Mouse (Mus musculus) thymus, postnatal 0 days (tissue): ENCODE results near the gene Specc1. TPM values are rescaled to one million over a fixed set of nuclear protein-coding genes. Genes with fewer than 3 reads are reported as not detected.
"Not testable (repeated sequence)": the region's sequence is repeated elsewhere in the genome, so short reads cannot be mapped to it uniquely, and the experiment has no call there.

Source experiments
- DNase-seq: peaks from one replicate; pipeline ENCODE4 v3.0.0-alpha.2; 2015; ENCODE audit warnings: low spot score
- polyA plus RNA-seq: library from polyadenylated mRNA; unstranded; fragments of >200 nt; fragmentation: Nextera tagmentation; extraction: Ambion mirVana; gene quantifications from 2 replicates; pipeline ENCODE4 v1.2.1, GENCODE M21; 2015

The Specc1 gene
- 1.7 and 2.1 TPM in 2 replicates for polyA plus RNA-seq

DNA sequence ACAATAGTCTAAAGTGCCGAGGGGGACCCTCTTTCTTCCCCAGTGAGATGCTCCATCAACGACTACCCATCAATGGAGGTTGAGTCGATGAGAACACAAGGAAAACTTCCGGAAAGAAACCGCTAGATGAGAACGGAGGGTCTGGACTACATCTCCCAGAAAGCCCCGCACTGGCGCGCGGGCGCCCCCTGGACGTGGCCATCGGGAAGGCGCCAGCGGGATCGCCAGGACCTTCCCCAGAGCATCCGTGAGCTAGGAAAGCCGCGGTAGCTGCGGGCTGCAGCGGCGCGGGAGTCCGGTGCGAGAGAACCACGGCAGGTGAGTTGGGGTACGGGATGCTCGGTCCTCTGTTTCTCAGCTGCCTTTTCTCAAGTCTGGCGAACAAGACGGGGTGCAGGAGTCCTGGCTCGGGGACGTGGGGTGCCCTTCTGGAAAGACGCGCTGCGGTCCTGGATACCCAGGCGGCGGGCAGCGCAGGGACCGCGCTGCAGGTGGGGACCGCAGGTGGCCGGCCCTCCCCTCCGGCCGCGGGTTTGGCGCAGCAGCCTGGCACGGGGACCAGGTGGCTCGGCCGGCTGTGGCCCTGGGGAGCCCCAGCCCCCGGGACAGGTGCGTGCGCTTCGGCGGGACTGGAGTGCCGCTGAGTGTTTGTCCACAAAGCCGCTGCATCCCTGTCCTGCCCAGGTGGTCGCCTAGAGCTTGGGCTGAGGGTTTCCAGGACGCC, at the start of gene Specc1:
Gene Specc1 (plus strand): TSS at position 192 of the 724 bp plus-strand sequence.
- DNase-seq, result peak; percentile 86

- no peak for DNase-seq
Observed at GRCm38 (mm10) chr11:61908315-61908714, 48.2 kb upstream of the Specc1 start.

DNA sequence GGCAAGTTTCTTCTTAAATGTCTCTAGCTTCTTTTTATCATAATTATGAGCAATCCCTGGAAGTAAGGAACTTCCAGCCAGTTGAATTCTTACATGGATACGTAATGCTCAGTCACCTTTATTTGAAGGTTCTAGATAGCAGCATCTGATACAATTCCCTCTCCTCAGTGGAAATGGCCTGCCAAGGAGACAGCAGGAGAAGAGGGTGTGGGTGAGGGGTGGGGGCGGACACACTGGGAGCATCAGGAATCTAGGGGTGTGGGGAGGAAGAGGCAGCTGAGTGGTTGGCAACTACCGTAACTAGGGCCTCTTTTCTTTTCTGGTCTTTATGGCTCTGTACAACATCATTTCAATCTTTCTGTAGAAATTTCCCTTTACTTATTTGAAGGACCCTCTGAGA, 36.9 kb upstream of the Specc1 start:
- no peak for DNase-seq

GRCm38 (mm10) chr11:61923309-61923708, 33.3 kb upstream of the Specc1 start:
- DNase-seq, result no peak

DNA sequence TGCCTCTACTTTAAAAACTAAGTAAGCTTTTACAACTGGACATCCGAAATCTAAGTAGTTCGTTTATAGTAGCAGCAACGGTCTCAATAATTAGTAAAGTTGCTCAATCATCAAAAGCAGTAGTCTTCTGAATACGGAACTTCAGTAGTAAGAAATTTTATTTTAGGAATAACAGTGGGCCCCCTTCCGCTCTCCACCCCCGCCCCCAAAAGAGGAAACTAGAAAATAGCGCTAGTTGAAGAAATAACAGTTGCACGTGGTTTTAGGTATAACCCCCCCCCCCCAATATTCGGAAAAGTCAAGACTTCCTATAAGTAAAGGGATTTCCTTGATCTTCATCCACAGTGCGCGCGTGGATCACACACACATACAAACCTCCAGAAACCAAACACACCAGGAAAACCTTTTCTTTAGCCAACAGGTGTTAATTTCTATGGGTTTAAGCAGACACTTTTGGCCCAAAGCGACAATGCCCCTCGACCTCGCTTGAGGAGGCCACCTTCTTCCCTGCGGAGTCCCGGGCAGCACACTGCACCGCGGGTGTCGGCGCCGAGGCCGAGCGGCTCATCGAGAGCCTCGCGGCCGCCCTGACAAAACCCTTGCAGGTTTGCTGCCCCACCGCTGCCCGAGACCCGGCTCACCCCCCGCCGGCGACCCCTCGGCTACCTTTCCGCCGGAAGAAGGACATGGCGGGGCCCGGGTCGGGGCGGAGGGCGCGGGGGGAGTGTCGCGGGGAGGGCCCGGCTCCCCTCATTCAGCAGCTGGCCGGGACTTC, 27.1 kb upstream of the Specc1 start:
- no peak for DNase-seq

GRCm38 (mm10) chr11:61930098-61930517, 26.5 kb upstream of the Specc1 start, which contains the start of gene Akap10:
TSS of gene Akap10 (minus strand) at chr11:61930252.
- peak; percentile 97 for DNase-seq

- DNase-seq, result peak; percentile 16
Observed at GRCm38 (mm10) chr11:61930640-61931586, 25.6 kb upstream of the Specc1 start.

- DNase-seq, result no peak
Observed at GRCm38 (mm10) chr11:61937761-61938160, 18.8 kb upstream of the Specc1 start.

GRCm38 (mm10) chr11:61942903-61943302, 13.7 kb upstream of the Specc1 start:
- DNase-seq, result no peak

GRCm38 (mm10) chr11:61944417-61944816, 12.1 kb upstream of the Specc1 start:
- no peak for DNase-seq

DNA sequence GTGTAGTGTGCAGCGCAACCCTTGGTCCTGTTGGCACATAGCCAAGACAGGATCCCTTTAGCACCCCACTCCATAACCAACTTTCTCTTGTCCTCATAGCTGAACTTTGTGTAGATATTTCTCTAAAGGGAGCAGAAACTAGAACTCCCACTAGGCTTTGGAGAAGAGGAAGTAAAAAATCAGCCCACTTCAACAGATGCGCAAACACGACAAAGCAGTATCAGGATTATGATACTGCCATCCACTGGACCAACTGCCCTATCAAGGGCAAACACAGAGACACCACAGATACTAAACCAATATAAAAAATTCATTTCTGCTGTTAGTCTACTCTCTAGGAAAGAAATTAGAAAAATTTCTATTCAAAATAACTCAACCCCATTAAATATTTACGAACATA, 10.0 kb upstream of the Specc1 start:
- DNase-seq, result no peak

- DNase-seq, result peak; percentile 42
Observed at GRCm38 (mm10) chr11:61949315-61949714, 7.2 kb upstream of the Specc1 start.

DNA sequence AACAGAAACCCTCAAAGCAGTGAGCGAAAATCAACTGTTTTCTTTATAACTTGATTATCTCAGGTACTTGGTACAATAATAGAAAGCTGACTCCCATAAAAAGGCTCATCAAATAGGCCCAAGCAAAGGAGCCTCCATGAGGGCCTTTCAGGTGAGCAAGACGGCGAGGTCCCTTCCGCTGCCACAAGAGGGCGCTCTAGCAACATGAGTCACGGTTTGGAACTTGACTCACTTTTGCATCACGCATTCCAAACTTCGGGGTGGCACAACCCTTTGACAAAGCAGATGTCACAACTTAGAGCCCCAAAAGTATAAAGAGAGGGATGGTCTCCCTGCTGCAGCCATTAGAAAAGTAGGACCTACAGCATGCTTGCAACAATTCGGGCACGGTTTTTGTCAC, 5.9 kb upstream of the Specc1 start:
- DNase-seq, result peak; percentile 81

GRCm38 (mm10) chr11:61955136-61955535, 1.4 kb upstream of the Specc1 start:
- DNase-seq, result no peak

GRCm38 (mm10) chr11:61955951-61956350, 612 bp upstream of the Specc1 start:
- no peak for DNase-seq

GRCm38 (mm10) chr11:61957296-61957813, 792 bp downstream of the Specc1 start:
- peak; percentile 46 for DNase-seq

DNA sequence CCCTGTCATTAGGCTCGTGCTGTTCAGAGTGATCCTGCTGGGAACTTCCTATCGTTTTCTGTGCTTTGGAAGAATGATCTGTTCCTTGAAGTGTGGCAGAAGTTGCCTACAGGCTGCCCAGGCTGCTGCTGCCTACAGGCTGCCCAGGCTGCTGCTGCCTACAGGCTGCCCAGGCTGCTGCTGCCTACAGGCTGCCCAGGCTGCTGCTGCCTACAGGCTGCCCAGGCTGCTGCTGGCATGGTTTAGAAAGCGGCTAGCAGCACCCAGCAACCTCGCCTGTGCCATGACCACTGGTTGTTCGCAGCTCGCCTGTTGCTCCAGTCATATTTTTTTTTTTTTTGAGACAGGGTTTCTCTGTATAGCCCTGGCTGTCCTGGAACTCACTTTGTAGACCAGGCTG, 2.1 kb downstream of the Specc1 start:
- not testable (repeated sequence) for DNase-seq

DNA sequence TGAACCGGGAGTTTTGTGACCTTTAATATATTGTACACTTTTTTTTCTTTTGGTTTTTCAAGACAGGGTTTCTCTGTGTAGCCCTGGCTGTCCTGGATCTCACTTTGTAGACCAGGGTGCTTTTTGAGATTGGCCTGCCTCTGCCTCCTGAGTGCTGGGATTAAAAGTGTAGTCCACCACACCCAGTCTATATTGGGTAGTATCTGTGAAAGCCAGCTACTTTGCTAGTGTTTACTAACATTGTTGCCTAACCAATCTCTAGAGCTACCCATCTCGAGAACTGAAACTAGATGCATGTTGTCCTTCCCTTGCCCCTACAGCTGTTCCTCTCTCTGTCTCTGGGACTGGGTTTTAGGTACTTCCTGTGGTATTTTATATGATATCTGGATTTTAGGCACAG, 3.5 kb downstream of the Specc1 start:
- DNase-seq, result no peak

- peak; percentile 4 for DNase-seq
Observed at GRCm38 (mm10) chr11:61962684-61963083, 6.1 kb downstream of the Specc1 start.

DNA sequence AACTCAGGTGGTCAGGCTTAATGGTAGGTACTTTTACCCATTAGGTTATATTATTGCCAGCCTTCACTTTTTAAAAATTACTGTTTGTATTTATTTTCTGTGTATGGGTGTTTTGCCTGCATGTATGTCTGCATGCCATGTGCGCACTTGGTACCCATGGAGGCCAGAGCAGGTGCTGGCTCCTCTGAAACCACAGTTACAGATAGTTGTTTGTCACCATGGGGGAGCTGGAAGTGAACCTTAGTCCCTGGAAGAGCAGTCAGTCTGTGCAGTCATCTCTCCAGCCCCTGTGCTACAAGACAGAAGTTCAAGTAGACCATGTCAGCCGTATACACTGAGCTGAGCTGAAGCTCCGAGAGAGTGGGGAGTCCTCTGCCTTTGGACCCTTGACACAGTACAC, 6.6 kb downstream of the Specc1 start:
- no peak for DNase-seq

DNA sequence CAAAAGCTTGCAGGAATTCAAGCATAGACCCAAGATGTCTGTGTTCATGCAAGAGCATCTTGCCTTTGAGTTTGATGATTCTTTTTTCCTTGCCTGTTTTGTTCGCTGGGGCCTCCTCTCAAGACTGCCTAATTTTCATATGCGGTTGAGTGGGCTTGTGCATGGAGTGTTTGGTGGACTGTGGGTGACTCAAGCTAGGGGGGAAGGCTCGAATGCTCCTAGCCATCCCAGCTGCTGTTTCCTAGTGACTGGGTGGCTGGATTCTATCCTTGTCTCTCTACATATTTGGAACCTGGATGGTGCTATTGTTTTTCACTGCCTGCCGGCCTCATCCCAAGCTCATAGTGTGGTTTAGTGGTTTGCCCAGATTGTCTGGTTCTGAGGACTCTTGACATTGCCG, 8.0 kb downstream of the Specc1 start:
- no peak for DNase-seq
